Mouse (Mus musculus) kidney, adult 9 months (tissue): Measurements from ENCODE around the gene Dst.
A peak's percentile ranks its signal among the peaks of the same experiment; 100 is the strongest.
"Not testable (repeated sequence)": the region's sequence is repeated elsewhere in the genome, so short reads cannot be mapped to it uniquely, and the experiment has no call there.

Experiments used
- DNase-seq: peaks from one replicate; pipeline ENCODE4 v3.0.0; 2022

The Dst gene

GRCm38 (mm10) chr1:34259898-34260297 is 351.9 kb downstream of the Dst start:
- no peak for DNase-seq

- DNase-seq: no peak
Observed at GRCm38 (mm10) chr1:34261011-34261410, 353.0 kb downstream of the Dst start.

GRCm38 (mm10) chr1:34268520-34268919 is 360.5 kb downstream of the Dst start:
- peak; percentile 32 for DNase-seq

DNA sequence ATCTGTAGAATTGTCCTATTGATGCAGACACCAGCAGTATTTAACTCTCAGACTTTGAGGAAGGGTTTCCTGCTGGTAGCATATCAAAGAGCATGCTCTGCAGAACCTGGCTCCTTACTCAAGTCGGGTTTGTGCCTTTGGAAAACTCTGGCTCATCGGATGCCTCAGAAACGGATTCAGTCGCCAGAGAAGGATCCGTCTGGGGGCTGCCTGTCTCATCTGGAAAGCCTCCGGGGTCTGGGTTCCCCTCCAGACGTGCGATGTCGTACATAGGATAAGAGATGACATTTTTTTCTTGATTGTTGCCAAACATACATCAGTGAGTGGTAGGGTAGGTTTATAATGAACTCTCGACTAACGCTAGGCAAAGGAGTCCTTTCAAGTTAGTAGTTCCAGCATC is 361.6 kb downstream of the Dst start:
- no peak for DNase-seq

DNA sequence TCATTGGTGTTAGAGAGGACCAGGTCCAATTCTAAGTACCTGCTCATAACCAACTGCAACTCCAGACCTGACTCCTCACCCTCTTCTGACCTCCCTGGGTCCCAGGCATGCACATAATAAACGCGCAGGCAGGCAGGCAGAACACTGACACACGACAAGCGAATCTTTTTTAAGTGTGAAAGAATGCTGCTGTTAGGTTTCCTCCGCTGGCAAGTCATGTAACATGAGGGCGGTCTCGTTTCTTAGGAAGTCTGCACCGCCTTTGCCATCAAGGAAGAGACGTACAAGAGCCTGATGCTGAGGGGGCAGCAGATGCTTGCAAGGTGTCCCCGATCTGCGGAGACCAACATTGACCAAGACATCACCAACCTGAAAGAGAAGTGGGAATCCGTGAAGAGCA is 365.9 kb downstream of the Dst start:
- no peak for DNase-seq

GRCm38 (mm10) chr1:34275787-34276186 is 367.8 kb downstream of the Dst start:
- no peak for DNase-seq

DNA sequence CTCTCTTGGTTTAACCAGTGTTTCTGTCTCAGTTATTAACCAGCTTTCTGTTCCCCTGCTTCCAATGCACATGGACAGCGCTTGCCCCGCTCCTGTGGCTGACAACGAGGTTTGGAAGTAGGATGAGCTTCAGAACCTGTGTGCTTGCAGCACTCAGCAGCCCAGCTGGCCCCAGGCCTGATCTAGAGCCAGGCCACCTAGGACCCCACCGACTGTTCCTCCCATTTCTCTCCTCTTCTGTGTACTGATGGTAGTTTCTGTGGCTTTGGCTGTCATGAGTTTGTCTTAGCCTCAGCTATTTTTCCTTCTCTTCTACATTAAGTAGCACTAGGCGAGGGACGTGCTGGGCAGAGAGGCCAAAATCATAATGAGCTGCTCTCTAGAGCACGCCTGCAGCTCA is 368.7 kb downstream of the Dst start:
- DNase-seq: no peak

DNA sequence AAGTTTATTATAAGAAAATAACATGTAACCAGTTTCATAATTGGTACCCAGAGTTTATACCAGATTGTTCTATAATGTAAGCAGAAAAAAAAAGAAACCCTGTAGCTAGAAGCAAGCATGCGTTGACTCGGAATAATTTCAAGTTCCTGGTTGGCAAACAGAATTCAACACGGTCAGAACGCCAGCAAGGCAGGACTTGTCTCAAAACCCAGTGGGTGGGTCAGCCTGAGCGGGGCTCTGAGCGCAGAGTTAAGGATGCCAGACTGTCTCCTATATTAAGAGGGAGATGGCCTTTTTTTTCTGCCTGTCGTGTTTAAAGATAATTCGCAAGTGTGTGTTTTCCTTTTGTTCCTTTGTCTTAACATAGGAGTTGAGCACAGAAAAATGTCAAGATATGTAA is 369.2 kb downstream of the Dst start:
- no peak for DNase-seq

GRCm38 (mm10) chr1:34283502-34283901 is 375.5 kb downstream of the Dst start:
- no peak for DNase-seq

DNA sequence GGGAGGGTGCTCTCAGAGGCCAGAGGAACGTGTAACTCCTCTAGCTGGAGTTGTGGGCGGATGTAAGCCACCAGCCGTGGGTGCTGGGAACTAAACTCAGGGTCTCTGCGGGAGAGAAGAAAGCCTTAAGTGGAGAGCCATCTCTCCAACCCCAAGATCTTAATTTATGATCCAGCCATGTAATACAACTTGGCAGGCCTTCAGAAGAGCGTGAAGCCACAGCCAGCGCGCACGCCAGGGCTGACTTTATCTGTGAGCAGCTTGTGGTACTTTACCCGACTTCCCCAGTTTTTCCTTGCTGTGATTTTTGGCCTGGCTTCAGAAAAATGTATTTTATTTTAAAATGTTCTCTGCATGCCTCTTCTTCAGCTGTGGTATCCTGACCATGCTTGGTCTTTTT is 377.0 kb downstream of the Dst start:
- no peak for DNase-seq

- DNase-seq: no peak
Observed at GRCm38 (mm10) chr1:34287731-34288130, 379.7 kb downstream of the Dst start.

- DNase-seq: no peak
Observed at GRCm38 (mm10) chr1:34288181-34288580, 380.2 kb downstream of the Dst start.

GRCm38 (mm10) chr1:34288721-34289471 is 380.9 kb downstream of the Dst start:
- peak; percentile 31 for DNase-seq

- no peak for DNase-seq
Observed at GRCm38 (mm10) chr1:34289472-34289748, 381.4 kb downstream of the Dst start.

DNA sequence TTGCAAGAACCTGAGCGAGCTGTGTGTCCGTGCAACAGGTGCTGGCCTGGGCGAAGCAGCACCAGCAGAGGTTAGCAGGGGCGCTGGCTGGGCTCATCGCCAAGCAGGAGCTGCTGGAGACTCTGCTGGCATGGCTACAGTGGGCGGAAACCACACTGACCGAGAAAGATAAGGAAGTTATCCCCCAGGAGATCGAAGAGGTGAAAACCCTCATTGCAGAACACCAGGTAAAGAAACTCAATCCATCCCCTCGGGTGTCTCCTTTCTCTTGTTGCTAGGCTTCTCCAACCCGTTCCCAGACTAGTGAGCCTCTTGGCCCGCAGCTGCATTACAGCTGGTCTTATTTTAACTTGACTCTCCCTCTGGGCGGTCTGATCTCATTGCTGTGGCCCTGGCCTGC is 382.3 kb downstream of the Dst start:
- DNase-seq: no peak

DNA sequence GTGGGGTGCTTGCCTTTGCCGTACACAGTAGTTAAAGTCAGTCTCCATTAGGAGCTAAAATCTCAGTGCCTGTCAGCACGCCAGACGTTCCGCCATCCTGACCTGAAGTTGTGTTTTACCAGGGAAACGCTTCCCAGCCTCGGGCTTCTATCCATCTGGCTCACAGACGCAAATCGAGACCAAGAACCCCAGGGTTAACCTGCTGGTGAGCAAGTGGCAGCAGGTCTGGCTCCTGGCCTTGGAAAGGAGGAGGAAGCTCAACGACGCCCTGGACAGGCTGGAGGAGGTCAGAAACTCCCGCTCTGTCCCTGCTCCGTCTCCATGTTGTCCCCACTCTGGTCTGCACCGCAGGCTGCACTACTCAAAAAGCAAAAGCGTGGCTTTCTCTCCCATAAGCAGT is 385.2 kb downstream of the Dst start:
- no peak for DNase-seq

GRCm38 (mm10) chr1:34297636-34298035 is 389.6 kb downstream of the Dst start:
- no peak for DNase-seq

GRCm38 (mm10) chr1:34298631-34299184 is 390.7 kb downstream of the Dst start:
- DNase-seq: no peak

GRCm38 (mm10) chr1:34299507-34299906 is 391.5 kb downstream of the Dst start:
- DNase-seq: no peak

DNA sequence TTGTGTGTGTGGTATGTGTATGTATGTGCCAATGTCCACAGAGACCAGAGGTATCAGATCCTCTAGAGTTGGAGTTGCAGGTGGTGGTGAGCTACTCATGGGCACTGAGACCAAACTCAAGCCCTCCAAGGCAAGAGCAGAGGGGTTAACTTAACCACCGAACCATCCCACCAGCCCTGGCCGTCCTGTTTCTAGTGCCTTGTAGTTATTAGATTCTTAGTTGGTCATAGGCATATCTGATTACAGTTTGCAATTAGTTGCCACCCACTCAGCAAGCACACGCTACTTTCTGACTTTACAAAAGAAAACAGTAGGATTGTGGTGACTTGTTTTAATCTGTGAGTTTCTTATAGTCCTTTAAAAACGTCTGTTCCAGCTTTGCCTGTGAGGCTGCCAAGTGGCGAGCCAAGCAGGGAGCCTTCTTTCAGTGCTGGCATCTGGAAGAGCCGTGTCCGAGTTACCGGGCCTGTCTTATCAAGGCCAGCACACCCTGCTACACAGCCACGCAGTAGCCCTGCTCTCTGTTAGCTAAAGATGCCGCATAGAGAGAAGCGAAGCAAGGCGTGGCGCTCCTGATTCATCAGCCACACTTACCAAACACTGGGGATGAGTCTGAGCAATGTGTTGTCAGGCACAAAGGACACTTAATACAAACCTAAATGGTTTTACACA is 392.4 kb downstream of the Dst start:
- no peak for DNase-seq

GRCm38 (mm10) chr1:34304227-34304626 is 396.2 kb downstream of the Dst start:
- DNase-seq: no peak

DNA sequence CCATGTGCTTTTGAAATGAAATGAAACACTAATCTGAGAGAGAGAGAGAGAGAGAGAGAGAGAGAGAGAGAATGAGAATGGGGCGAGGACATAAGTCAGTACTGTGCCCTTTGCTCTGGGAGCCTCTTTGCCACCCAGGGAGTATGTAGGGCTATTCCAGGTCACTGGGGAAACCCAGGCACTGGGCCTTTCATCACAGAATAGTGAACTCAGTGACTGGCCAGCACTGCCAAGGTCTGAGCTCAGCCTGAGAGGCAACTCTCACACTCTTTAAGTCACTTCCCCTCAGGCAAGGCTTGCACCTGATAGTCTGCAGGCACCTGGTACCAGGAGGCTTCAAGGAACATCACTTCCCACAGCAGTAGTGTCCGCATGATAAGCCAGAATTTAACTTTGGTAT is 398.7 kb downstream of the Dst start:
- peak; percentile 44 for DNase-seq

DNA sequence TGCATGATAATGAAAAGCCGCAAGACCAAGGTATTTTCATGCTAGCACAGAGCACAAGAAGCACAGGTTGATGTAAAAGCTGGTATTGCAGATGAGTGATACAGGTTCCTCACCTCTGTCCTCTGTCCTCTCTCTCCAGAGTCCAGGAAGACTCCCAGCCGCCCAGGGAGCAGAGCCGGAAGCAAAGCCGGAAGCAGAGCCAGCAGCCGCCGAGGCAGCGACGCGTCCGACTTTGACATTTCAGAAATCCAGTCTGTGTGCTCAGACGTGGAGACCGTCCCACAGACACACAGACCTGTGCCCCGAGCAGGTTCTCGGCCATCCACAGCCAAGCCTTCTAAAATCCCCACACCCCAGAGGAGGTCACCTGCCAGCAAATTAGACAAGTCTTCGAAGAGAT is 399.2 kb downstream of the Dst start:
- DNase-seq: no peak

DNA sequence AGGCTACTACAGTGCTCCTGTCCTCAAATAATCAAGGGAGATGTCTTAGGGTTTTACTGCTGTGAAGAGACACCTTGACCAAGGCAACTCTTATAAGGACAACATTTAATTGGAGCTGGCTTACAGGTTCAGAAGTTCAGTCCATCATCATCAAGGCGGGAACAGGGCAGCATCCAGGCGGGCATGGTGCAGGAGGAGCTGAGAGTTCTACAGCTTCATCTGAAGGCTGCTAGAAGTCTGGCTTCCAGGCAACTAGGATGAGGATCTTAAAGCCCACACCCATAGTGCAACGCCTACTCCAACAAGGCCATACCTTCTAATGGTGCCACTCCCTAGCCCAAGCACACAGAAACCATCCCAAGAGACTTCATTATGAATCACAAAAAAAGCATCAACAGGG is 400.8 kb downstream of the Dst start:
- not testable (repeated sequence) for DNase-seq

GRCm38 (mm10) chr1:34309396-34309795 is 401.4 kb downstream of the Dst start:
- DNase-seq: no peak
